Mouse (Mus musculus) intestine, embryonic 16.5 days (tissue): ENCODE measurements around the gene Pinlyp. TPM values are rescaled to one million over a fixed set of nuclear protein-coding genes. Genes with fewer than 3 reads are reported as not detected.

ENCODE experiments used
- ATAC-seq: fragments of 200-750 bp; cut with Nextera tagmentation; 2 replicates; pipeline ENCODE4 v1.8.0; 2017; ENCODE audit warnings: moderate TSS enrichment, moderate library complexity
- H3K27ac ChIP-seq: fragments of 300-500 bp; sonication (generic); 2 replicates; pipeline ENCODE4 v1.5.1; 2014; ENCODE audit warnings: mild to moderate bottlenecking, low read length
- H3K27me3 ChIP-seq: fragments of 300-500 bp; sonication (generic); replicated peaks from 2 replicates; pipeline ENCODE4 v1.6.1; 2014; ENCODE audit warnings: low read length, control low read depth, mixed read lengths; ENCODE audit not compliant: control insufficient read depth, insufficient read depth
- H3K36me3 ChIP-seq: fragments of 300-500 bp; sonication (generic); 2 replicates; pipeline ENCODE4 v1.6.1; 2014; ENCODE audit warnings: low read length, control low read depth; ENCODE audit not compliant: control insufficient read depth, insufficient read depth
- H3K4me1 ChIP-seq: fragments of 300-500 bp; sonication (generic); 2 replicates; pipeline ENCODE4 v1.6.1; 2014; ENCODE audit warnings: low read length, control low read depth, mixed read lengths; ENCODE audit not compliant: control insufficient read depth, insufficient read depth
- H3K4me2 ChIP-seq: fragments of 300-500 bp; sonication (generic); 2 replicates; pipeline ENCODE4 v1.6.1; 2014; ENCODE audit warnings: low read depth, low read length, control low read depth
- H3K4me3 ChIP-seq: fragments of 300-500 bp; sonication (generic); 2 replicates; pipeline ENCODE4 v1.5.1; 2014; ENCODE audit warnings: mild to moderate bottlenecking, low read length
- H3K9ac ChIP-seq: fragments of 300-500 bp; sonication (generic); 2 replicates; pipeline ENCODE4 v1.6.1; 2014; ENCODE audit warnings: low read depth, low read length
- H3K9me3 ChIP-seq: fragments of 300-500 bp; sonication (generic); 2 replicates; pipeline ENCODE4 v1.6.1; 2016; ENCODE audit warnings: low read length, control low read depth; ENCODE audit not compliant: control insufficient read depth
- WGBS: fragments of 180-500 bp; shearing (Covaris S2); extraction: QIAGEN DNeasy Blood & Tissue Kit; methylation state at CpG from one replicate; pipeline ENCODE4 v1.1.7; 2014; 5-methylcytosine and 5-hydroxymethylcytosine counted together
- polyA plus RNA-seq: library from polyadenylated mRNA; unstranded; fragments of >200 nt; fragmentation: Nextera tagmentation; extraction: Ambion mirVana; gene quantifications from 2 replicates; pipeline ENCODE4 v1.2.1, GENCODE M21; 2015

The Pinlyp gene
- polyA plus RNA-seq, 1 experiment from 2014 or later = 0.16 TPM

DNA sequence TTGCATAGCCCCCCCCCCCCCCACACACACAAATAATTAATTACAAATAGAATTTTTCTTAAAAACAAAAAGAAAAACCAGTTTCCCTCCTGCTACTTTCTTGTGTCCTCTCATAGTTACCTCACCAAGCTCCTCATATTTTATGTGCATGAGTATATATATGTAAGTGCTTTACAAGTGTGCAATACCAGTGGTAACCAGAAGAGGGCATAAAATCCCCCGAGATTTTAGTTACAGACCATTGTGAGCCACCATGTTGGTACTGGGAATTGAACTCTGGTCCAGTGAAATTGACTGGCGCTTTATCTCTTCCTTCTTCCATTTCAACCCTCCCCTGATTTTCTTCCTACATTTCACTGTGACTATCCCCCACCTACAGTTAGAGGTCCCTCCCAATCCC, 1.4 kb downstream of the Pinlyp start:
- peaks cover 3% of the 10 kb centered on the region; the same call in 1 of the 2 replicates for H3K9me3 ChIP-seq
- no peaks in the 10 kb centered on the region for H3K27me3 ChIP-seq
- H3K4me1 ChIP-seq = peaks cover 11% of the 10 kb centered on the region
- 85% methylated on average over 2 of the region's 2 CpGs for WGBS
- H3K9ac ChIP-seq = no peak overlapping the region
- no peak overlapping the region for H3K4me2 ChIP-seq
- 0 out of 2 replicates have a peak, but pooled peaks cover 2% of the 10 kb centered on the region for H3K36me3 ChIP-seq
- no peak overlapping the region for H3K4me3 ChIP-seq
- no peak overlapping the region for H3K27ac ChIP-seq
- ATAC-seq = no peak

GRCm38 (mm10) chr7:24539686-24540085, 6.2 kb downstream of the Pinlyp start:
- Histone ChIP-seq H3K27ac (no peak overlapping the region), H3K4me2 (no peak overlapping the region), H3K36me3 (peaks cover 10% of the 10 kb centered on the region; the same call in 1 of the 2 replicates), H3K9me3 (peaks cover 2% of the 10 kb centered on the region; the same call in 1 of the 2 replicates), H3K4me1 (no peaks in the 10 kb centered on the region), H3K9ac (no peak overlapping the region), H3K27me3 (no peaks in the 10 kb centered on the region), H3K4me3 (no peak overlapping the region)
- ATAC-seq = no peak
- 86% methylated on average over 4 of the region's 4 CpGs for WGBS

- H3K9me3 ChIP-seq = no peaks in the 10 kb centered on the region
- no peak overlapping the region for H3K27ac ChIP-seq
- peaks cover 12% of the 10 kb centered on the region; the same call in 1 of the 2 replicates for H3K36me3 ChIP-seq
- H3K9ac ChIP-seq = no peak overlapping the region
- no peak for ATAC-seq
- no peak overlapping the region for H3K4me2 ChIP-seq
- H3K27me3 ChIP-seq = no peaks in the 10 kb centered on the region
- H3K4me3 ChIP-seq = no peak overlapping the region
- no peaks in the 10 kb centered on the region for H3K4me1 ChIP-seq
- WGBS = 81% methylated on average over 5 of the region's 5 CpGs
These were observed 7.2 kb downstream of the Pinlyp start for GRCm38 (mm10) chr7:24538701-24539100.

DNA sequence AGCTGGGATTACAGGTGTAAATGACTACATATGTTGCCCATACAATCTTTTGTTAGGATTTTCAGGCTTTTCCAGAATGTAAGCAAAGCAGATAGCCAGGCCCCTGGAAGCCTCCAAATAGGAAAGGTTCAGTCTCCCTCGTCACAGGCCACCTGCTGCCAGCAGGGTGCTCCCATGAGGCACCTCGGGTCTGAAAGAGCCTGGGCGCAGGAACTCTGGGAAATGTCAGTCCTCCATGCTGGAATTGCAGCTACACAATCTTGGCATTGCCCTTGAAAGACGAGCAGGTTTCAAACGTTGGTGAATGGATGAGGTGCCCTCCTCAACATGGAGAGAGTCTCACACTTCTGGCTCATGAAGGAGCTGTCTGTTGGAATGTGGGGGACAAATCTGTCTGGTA, 7.8 kb downstream of the Pinlyp start:
- no peaks in the 10 kb centered on the region for H3K9me3 ChIP-seq
- H3K36me3 ChIP-seq = peaks cover 17% of the 10 kb centered on the region
- H3K27me3 ChIP-seq = no peaks in the 10 kb centered on the region
- WGBS = 40% methylated on average over 5 of the region's 5 CpGs
- no peak overlapping the region for H3K4me3 ChIP-seq
- no peak overlapping the region for H3K27ac ChIP-seq
- no peaks in the 10 kb centered on the region for H3K4me1 ChIP-seq
- no peak overlapping the region for H3K9ac ChIP-seq
- peak; percentile 32; the same call in 1 of the 2 replicates for ATAC-seq
- H3K4me2 ChIP-seq = no peak overlapping the region

DNA sequence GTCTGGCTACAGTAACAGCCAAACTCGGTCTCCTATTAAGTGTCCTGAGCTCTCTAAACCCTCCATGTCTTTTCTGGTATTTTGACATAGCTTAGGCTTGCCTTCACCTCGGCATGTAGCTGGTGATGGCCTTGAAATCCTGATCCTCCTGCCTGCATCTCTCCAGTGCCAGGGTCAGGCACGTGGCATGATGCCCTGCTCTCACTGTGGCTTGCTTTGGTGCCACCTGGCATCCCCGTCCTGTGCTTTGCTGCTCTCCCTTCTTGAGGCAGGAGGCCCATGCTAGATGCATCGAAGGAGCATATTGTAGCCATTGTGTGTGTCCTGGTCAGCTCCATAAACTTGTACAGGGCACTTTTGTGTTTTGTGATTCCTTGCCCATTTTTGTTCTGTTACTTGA, 8.3 kb downstream of the Pinlyp start:
- H3K9ac ChIP-seq = no peak overlapping the region
- no peak for ATAC-seq
- no peaks in the 10 kb centered on the region for H3K9me3 ChIP-seq
- peaks cover 19% of the 10 kb centered on the region for H3K36me3 ChIP-seq
- no peaks in the 10 kb centered on the region for H3K4me1 ChIP-seq
- 82% methylated on average over 5 of the region's 5 CpGs for WGBS
- H3K27ac ChIP-seq = no peak overlapping the region
- no peak overlapping the region for H3K4me3 ChIP-seq
- no peaks in the 10 kb centered on the region for H3K27me3 ChIP-seq
- H3K4me2 ChIP-seq = no peak overlapping the region

GRCm38 (mm10) chr7:24537081-24537480, 8.8 kb downstream of the Pinlyp start:
- no peak overlapping the region for H3K27ac ChIP-seq
- H3K36me3 ChIP-seq = peaks cover 19% of the 10 kb centered on the region
- no peak overlapping the region for H3K9ac ChIP-seq
- no peaks in the 10 kb centered on the region for H3K27me3 ChIP-seq
- peaks cover 4% of the 10 kb centered on the region for H3K4me1 ChIP-seq
- WGBS = 76% methylated on average over 4 of the region's 4 CpGs
- H3K4me3 ChIP-seq = no peak overlapping the region
- ATAC-seq = no peak
- H3K9me3 ChIP-seq = no peaks in the 10 kb centered on the region
- no peak overlapping the region for H3K4me2 ChIP-seq

DNA sequence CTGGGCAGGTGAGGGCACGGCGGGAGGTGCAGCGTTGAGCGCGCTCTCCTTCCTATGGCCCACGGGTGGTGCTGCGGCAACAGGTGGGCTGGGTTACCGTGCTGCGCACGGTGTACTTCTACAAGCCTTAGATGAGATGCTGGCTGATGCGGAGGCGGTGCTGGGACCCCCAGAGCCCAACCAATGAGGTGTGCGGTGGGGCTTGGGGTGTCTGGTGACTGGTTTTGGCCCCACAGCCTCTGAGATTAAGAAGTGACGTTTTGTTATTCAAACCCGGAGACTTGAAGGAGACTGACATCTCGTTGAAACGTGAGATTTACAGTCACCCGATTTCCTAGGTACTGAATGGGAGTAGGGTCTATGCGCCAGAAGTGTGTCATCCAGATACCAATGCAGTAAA, 11.6 kb downstream of the Pinlyp start:
- no peak overlapping the region for H3K27ac ChIP-seq
- H3K4me2 ChIP-seq = no peak overlapping the region
- no peak for ATAC-seq
- H3K9ac ChIP-seq = no peak overlapping the region
- peaks cover 14% of the 10 kb centered on the region for H3K4me1 ChIP-seq
- H3K4me3 ChIP-seq = no peak overlapping the region
- H3K9me3 ChIP-seq = no peaks in the 10 kb centered on the region
- no peaks in the 10 kb centered on the region for H3K27me3 ChIP-seq
- 55% methylated on average over 19 of the region's 19 CpGs for WGBS
- peaks cover 19% of the 10 kb centered on the region for H3K36me3 ChIP-seq

DNA sequence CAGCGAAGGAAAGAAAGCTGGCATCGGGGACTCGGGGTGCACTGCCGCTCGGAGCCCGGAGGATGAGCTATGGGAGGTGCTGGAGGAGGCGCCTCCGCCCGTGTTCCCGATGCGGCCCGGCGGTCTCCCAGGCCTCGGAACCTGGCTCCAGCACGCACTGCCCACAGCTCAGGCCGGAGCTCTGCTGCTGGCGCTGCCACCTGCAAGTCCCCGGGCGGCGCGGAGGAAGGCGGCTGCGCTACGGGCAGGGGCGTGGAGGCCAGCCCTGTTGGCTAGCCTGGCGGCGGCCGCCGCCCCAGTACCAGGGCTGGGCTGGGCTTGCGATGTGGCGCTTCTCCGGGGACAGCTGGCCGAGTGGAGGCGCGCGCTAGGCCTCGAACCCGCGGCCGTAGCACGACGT, 12.1 kb downstream of the Pinlyp start:
- Histone ChIP-seq H3K27ac (no peak overlapping the region), H3K36me3 (peaks cover 19% of the 10 kb centered on the region), H3K9me3 (no peaks in the 10 kb centered on the region), H3K4me3 (no peak overlapping the region), H3K27me3 (no peaks in the 10 kb centered on the region), H3K4me2 (no peak overlapping the region), H3K4me1 (peaks cover 14% of the 10 kb centered on the region), H3K9ac (no peak overlapping the region)
- WGBS = 57% methylated on average over 41 of the region's 42 CpGs
- ATAC-seq = no peak

DNA sequence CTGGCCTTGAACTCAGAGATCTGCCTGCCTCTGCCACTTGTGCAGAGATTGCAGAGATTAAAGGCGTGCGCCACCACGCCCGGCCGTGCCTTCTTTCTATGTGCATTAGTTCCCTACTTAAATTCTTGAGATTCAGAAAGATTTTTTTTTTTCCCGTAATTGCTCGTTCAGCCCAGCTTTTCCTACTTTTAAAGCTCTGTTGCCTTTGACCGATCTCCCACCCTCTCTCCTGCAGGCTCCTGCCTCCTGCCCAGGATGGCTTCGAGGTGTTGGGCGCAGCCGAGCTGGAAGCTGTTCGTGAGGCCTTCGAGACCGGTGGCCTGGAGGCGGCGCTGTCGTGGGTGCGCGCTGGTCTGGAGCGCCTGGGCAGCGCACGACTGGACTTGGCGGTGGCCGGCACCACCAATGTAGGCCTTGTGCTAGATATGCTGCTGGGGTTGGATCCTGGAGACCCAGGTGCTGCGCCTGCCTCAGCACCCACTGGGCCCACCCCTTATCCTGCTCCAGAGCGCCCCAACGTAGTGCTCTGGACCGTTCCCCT, 12.8 kb downstream of the Pinlyp start:
- Histone ChIP-seq H3K9ac (no peak overlapping the region), H3K4me2 (no peak overlapping the region), H3K4me1 (peaks cover 14% of the 10 kb centered on the region), H3K27ac (no peak overlapping the region), H3K27me3 (no peaks in the 10 kb centered on the region), H3K36me3 (peaks cover 19% of the 10 kb centered on the region), H3K4me3 (no peak overlapping the region), H3K9me3 (no peaks in the 10 kb centered on the region)
- 81% methylated on average over 28 of the region's 28 CpGs for WGBS
- ATAC-seq = no peak
